Mouse (Mus musculus): ENCODE measurements around the gene Prkar1b.

GRCm38 (mm10) chr5:139184897-139185296, 35.1 kb upstream of the Prkar1b start:
- TF ChIP-seq POLR2A (IDR thresholded peaks at IDR 0.05; ENCODE audit: low read depth, low read length) (no peak), CTCF (IDR thresholded peaks at IDR 0.05; ENCODE audit: extremely low read depth, insufficient read depth, insufficient read length, insufficient replicate concordance) (no peak)

All from spleen, adult 2 months (tissue).